Mouse (Mus musculus): ENCODE data around the gene Ripor3.

Ripor3 gene

DNA sequence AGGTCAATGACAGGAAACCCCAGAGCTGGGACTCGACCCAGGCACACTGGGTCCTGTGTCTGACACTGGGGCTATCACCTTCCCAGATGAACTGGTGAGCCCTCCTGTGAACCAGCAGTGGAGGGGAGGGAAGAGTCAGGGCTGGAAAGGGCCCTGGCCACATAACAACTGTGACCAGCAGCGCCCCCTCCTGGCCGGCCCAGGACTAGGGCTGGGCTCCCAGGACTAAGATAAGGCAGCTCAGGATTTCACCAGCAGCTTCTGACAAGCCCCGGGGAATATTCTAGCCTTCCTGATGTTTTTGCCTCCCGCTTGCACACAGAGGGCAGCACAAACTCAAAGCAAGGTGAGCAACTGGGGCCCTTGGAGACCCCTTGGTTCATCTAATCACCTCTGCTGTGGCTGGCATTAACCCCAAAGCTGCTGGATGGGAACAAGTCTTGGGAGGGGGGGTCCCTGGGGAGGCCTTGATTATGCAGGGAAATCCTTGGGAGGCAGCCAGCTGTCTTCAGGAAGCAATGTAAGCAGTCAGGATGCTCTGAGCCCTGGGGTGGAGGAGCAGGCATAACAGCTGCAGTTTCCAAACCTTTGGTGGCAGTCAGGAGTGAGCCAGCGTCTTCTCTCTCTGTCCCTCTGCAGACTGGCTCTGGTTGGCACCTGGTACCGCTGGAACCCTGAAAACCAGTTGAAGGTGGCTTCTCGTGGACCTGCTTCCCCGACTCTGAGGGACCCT lies at the start of gene Ripor3:
TSS of gene Ripor3 (minus strand) at position 683 of the 733 bp plus-strand sequence.
- peak; percentile 67 for DNase-seq (ENCODE audit: inconsistent ontology term)

DNA sequence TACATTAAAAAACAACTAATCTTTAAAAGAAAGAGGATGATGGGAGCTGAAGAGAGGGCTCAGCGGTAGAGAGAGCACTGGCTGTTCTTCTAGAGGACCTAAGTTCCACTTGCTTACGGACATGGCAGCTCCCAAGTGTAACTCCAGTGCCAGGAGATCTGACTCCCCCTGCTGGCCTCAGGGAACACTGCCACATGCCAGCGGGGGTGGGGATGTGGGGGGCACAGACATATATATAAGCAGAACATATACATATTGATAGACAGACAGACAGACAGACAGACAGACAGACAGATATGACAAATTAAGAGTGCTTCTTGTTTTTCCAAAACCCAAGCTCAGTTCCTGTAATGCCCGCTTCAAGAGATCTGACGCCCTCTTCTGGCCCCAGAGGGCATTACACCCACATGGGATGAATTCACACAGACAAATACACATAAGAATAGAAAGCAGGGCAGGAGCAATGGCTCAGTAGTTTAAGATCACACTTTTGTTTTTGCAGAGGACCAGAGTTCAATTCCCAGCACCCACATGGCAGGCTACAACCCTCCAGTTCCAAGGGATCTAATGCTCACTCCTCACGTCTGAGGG lies 48.9 kb upstream of the Ripor3 start:
- no peak for DNase-seq (ENCODE audit: inconsistent ontology term)

- DNase-seq (ENCODE audit: inconsistent ontology term): peak; percentile 83
Observed at GRCm38 (mm10) chr2:168058488-168059199, 48.2 kb upstream of the Ripor3 start.

GRCm38 (mm10) chr2:168057876-168058275 lies 47.5 kb upstream of the Ripor3 start:
- peak; percentile 45 for DNase-seq (ENCODE audit: inconsistent ontology term)

- DNase-seq (ENCODE audit: inconsistent ontology term): no peak
Observed at GRCm38 (mm10) chr2:168056666-168056933, 46.2 kb upstream of the Ripor3 start.

DNA sequence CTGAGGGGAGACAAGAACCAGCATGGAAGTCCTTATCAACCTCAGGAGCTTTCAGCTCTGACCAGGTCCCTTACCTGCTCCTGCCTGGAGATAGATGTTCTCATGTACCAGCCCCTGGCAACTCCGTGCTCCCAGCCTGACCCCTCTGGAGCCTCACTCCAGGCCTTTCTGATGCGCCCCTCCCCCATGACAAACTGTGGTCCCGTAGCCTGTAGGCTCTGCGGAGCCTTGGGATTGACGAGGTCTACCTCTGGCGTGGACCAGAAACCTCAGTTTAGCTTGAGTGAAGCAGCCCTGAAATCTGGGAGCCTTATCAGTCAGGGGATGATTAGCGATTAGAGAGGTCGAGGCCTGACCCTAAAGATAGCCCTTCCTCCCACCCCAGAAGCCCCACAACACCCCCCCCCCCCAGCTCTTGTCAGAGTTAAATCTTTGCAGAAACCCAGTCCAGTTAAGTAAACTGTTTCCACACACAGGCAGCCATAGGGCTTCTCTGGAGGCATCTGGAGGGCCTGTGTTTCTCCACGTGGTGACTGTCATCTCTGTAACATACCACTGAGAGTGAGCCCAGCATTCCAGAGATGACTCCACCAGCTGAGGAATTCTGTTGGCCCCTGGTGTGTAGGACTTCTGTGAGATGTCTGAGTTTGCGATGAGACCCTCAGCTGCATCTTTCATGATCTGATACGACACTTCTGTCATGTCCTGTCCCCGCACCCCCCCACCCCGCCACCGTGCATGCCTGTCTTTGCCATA lies 45.7 kb upstream of the Ripor3 start:
- peak; percentile 75 for DNase-seq (ENCODE audit: inconsistent ontology term)

- DNase-seq (ENCODE audit: inconsistent ontology term): no peak
Observed at GRCm38 (mm10) chr2:168054142-168054541, 43.7 kb upstream of the Ripor3 start.

DNA sequence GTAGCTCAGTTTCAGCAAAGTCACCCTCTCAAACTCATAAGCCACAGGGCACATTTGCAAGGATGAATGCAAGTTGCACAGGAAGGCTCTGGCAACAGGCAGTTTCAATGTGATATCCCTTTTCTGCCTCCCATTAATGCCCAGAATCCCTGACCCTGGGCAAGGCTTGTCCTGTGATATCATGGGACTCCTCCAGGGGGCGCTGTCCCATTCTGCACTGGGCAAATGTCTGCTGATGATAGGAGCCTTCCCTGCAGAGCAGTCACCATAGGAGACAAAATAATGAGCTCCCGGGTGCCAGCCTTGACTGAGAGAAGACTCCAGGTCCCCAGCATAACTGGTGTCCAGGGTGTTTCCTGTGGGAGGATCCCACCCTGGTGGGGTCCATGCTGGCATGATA lies 42.3 kb upstream of the Ripor3 start:
- peak; percentile 58 for DNase-seq (ENCODE audit: inconsistent ontology term)

DNA sequence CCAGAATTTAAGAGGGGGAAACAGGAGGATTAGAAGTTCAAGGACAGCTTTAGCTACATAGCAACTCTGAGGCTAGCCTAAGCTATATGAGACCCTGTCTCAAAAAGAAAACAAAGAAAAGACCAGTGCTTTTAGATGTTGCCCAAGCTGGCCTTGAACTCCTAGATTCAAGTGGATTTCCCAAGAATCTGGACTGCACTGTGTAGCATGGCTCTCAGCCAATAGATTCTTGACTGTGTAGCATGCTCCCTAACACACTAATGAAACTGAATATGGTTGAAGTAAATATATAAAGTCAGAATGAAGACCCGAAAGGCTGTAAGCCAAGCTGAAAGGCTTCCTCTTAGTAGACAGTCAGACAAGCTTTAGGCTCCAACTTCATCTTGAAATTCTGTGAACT lies 41.7 kb upstream of the Ripor3 start:
- no peak for DNase-seq (ENCODE audit: inconsistent ontology term)

- peak; percentile 29 for DNase-seq (ENCODE audit: inconsistent ontology term)
Observed at GRCm38 (mm10) chr2:168050000-168050942, 39.9 kb upstream of the Ripor3 start.

GRCm38 (mm10) chr2:168049002-168049635 lies 38.7 kb upstream of the Ripor3 start:
- DNase-seq (ENCODE audit: inconsistent ontology term): peak; percentile 48

DNA sequence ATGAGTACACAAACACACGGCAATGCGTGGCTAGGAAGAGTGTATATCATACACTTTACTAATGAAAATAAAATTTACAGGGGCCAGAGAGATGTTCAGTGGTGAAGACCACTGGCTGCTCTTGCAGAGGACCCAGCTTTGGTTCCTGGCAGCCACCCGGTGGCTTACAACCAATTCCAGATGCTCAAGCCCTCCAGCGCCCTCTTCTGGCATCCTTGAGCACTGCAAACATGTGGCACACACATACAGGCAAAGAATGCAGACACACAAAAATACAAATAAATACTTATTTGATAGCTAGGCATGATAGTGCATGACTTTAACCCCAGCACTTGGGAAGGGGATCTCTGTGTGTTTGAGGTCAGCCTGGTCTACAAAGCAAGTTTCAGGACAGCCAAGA lies 36.0 kb upstream of the Ripor3 start:
- DNase-seq (ENCODE audit: inconsistent ontology term): no peak

- no peak for DNase-seq (ENCODE audit: inconsistent ontology term)
Observed at GRCm38 (mm10) chr2:168045771-168046170, 35.4 kb upstream of the Ripor3 start.

GRCm38 (mm10) chr2:168045357-168045756 lies 34.9 kb upstream of the Ripor3 start:
- peak; percentile 29 for DNase-seq (ENCODE audit: inconsistent ontology term)

GRCm38 (mm10) chr2:168044681-168045287 lies 34.4 kb upstream of the Ripor3 start:
- no peak for DNase-seq (ENCODE audit: inconsistent ontology term)

- peak; percentile 68 for DNase-seq (ENCODE audit: inconsistent ontology term)
Observed at GRCm38 (mm10) chr2:168042019-168042418, 31.6 kb upstream of the Ripor3 start.

- no peak for DNase-seq (ENCODE audit: inconsistent ontology term)
Observed at GRCm38 (mm10) chr2:168040751-168041150, 30.3 kb upstream of the Ripor3 start.

GRCm38 (mm10) chr2:168037063-168037462 lies 26.6 kb upstream of the Ripor3 start:
- DNase-seq (ENCODE audit: inconsistent ontology term): no peak

- DNase-seq (ENCODE audit: inconsistent ontology term): no peak
Observed at GRCm38 (mm10) chr2:168035907-168036306, 25.5 kb upstream of the Ripor3 start.

DNA sequence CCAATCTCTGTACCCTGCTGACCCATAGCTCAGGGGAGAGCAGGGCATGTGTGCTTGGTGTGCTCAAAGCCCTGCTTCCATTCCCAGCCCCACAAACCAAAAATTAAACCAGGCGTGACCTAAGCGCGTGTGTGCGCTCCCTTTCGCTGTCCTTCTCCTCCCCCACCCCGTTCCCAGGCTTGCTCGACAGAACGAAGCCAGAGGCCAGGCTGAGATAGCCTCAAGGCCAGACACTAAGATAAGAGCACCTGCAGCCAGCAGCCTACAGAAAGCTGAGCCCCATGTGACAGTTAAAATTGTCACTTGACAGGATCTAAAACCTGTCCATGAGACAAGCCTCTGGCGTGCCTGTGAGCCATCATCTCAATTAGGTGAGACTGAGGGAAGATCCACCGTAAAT lies 23.5 kb upstream of the Ripor3 start:
- DNase-seq (ENCODE audit: inconsistent ontology term): no peak

Data from Muller cell, postnatal 12 days (primary cell).